Mouse (Mus musculus): ENCODE measurements at regions not wholly inside any gene's neighbourhood (a gene's known extent, or its start where the extent isn't known, plus 50 kb on each side); places are given as distances from the start of the nearest gene placed in this dataset.
A peak's percentile ranks its signal among the peaks of the same experiment; 100 is the strongest.

GRCm38 (mm10) chr5:141054991-141055390, 54.6 kb upstream of the Card11 start:
- no peak for DNase-seq (ENCODE audit: low spot score)

- no peak for DNase-seq (ENCODE audit: low spot score)
Observed at GRCm38 (mm10) chr5:141055596-141056343, 55.4 kb upstream of the Card11 start.

GRCm38 (mm10) chr5:141058141-141058540, 57.8 kb upstream of the Card11 start:
- DNase-seq (ENCODE audit: low spot score), result no peak

GRCm38 (mm10) chr5:141058863-141059262, 58.5 kb upstream of the Card11 start:
- no peak for DNase-seq (ENCODE audit: low spot score)

GRCm38 (mm10) chr5:141062144-141062543, 61.8 kb upstream of the Card11 start:
- no peak for DNase-seq (ENCODE audit: low spot score)

GRCm38 (mm10) chr5:141067561-141067960, 67.2 kb upstream of the Card11 start:
- DNase-seq (ENCODE audit: low spot score), result no peak

- DNase-seq (ENCODE audit: low spot score), result no peak
Observed at GRCm38 (mm10) chr5:141074457-141074856, 74.1 kb upstream of the Card11 start.

GRCm38 (mm10) chr5:141076158-141076557, 75.8 kb upstream of the Card11 start:
- no peak for DNase-seq (ENCODE audit: low spot score)

GRCm38 (mm10) chr5:141076942-141077341, 76.6 kb upstream of the Card11 start:
- no peak for DNase-seq (ENCODE audit: low spot score)

GRCm38 (mm10) chr5:141080896-141081295, 80.5 kb upstream of the Card11 start:
- DNase-seq (ENCODE audit: low spot score), result no peak

GRCm38 (mm10) chr5:141084056-141084730, 83.8 kb upstream of the Card11 start:
- DNase-seq (ENCODE audit: low spot score), result no peak

GRCm38 (mm10) chr5:141084746-141085145, 84.4 kb upstream of the Card11 start:
- DNase-seq (ENCODE audit: low spot score), result no peak

GRCm38 (mm10) chr5:141091676-141092075, 91.3 kb upstream of the Card11 start:
- DNase-seq (ENCODE audit: low spot score), result no peak

- DNase-seq (ENCODE audit: low spot score), result peak; percentile 44
Observed at GRCm38 (mm10) chr5:141093641-141094040, 93.3 kb upstream of the Card11 start.

GRCm38 (mm10) chr5:141097878-141098277, 97.5 kb upstream of the Card11 start:
- DNase-seq (ENCODE audit: low spot score), result no peak

- DNase-seq (ENCODE audit: low spot score), result no peak
Observed at GRCm38 (mm10) chr5:141111666-141112065, 111.3 kb upstream of the Card11 start.

- no peak for DNase-seq (ENCODE audit: low spot score)
Observed at GRCm38 (mm10) chr5:141115273-141115904, 115.0 kb upstream of the Card11 start.

GRCm38 (mm10) chr5:141115963-141116362, 115.6 kb upstream of the Card11 start:
- no peak for DNase-seq (ENCODE audit: low spot score)

- no peak for DNase-seq (ENCODE audit: low spot score)
Observed at GRCm38 (mm10) chr5:141125870-141126269, 115.4 kb upstream of the Sdk1 start.

- no peak for DNase-seq (ENCODE audit: low spot score)
Observed at GRCm38 (mm10) chr5:141126536-141126935, 114.8 kb upstream of the Sdk1 start.

GRCm38 (mm10) chr5:141131036-141131435, 110.3 kb upstream of the Sdk1 start:
- no peak for DNase-seq (ENCODE audit: low spot score)

GRCm38 (mm10) chr5:141131906-141132305, 109.4 kb upstream of the Sdk1 start:
- no peak for DNase-seq (ENCODE audit: low spot score)

- DNase-seq (ENCODE audit: low spot score), result no peak
Observed at GRCm38 (mm10) chr5:141136239-141136638, 105.1 kb upstream of the Sdk1 start.

All from ovary, postnatal 14 days (tissue).